Mouse (Mus musculus): ENCODE results near the gene Dpm2. TPM values are rescaled to one million over a fixed set of nuclear protein-coding genes. Genes with fewer than 3 reads are reported as not detected.
A peak's percentile ranks its signal among the peaks of the same experiment; 100 is the strongest.

Gene Dpm2
- polyA plus RNA-seq, 1 experiment from 2014 or later = 120 TPM

DNA sequence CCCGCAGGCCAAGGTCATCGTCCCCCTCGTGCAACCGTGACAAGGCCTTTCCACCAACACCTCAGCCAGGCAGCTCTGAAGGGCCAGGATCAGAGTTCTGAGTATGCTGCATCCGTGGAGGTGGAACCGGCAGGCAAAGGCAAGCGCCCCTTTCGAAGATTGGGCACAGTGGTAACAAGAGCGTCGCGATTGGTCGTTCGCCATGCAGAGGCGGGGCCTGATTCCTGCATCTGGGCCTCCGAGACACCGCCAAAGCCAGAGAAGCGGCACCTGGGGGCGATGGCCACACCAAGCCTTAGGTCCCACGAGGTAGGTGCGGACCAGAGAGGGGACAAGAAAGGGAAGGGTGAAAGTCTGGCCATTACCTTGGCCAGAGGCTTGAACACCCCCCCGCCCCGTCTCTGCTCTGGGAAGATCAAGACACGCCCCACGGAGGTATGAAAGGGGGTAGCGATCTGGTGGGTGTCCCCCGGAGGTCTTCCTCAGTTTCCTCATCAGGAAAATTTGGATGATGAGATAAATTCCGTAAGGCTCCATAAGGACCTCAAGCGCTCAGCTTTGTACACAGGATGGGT lies 5.0 kb downstream of the Dpm2 start, which contains the start of gene 9430097D07Rik:
9430097D07Rik (minus strand) TSS at position 99 of the 575 bp plus-strand sequence.
- Histone ChIP-seq H3K4me2 (replicated peaks; ENCODE audit: low read depth) (peak within 1 kb of the TSS; percentile 53), H3K9ac (ENCODE audit: low read depth, low read length) (no peak within 1 kb of the TSS), H3K4me1 (replicated peaks; ENCODE audit: control insufficient read depth, insufficient read depth, low read length) (no peaks in the 10 kb centered on the region), H3K36me3 (ENCODE audit: control insufficient read depth, insufficient read depth) (peaks cover 15% of the 10 kb centered on the region), H3K4me3 (ENCODE audit: low read depth, low read length) (peak within 1 kb of the TSS; percentile 9), H3K9me3 (ENCODE audit: control insufficient read depth) (no peaks in the 10 kb centered on the region), H3K27ac (ENCODE audit: low read depth, low read length) (no peak within 1 kb of the TSS), H3K27me3 (replicated peaks; ENCODE audit: control insufficient read depth, insufficient read depth, low read length) (peaks cover 7% of the 10 kb centered on the region; the same call in 1 of the 2 replicates)
- 13% methylated on average over 28 of the region's 28 CpGs for WGBS
- TF ChIP-seq CTCF (IDR thresholded peaks at IDR 0.05; ENCODE audit: low read depth) = no peak
- ATAC-seq = no peak

DNA sequence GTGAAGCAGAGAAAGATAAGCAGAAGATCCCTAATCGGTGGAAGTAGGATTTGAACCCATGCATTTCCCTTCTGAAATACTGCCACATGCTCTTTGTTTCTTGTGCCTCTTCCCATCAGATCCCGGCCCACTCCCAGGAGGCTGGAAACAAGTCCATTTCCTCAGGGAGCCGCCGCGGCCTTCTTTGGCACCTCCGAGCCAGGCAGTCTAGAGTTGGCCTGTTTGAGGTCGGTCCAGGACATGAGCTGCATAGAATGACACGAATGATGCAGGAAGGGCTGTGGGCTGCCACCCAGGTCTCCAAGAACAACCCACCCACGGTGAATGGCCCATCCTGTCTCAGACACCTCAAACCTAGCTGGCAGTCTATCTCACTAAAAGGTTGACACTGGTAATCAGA lies 5.9 kb downstream of the Dpm2 start:
- Histone ChIP-seq H3K9me3 (ENCODE audit: control insufficient read depth) (no peaks in the 10 kb centered on the region), H3K9ac (ENCODE audit: low read depth, low read length) (no peak overlapping the region), H3K4me1 (replicated peaks; ENCODE audit: control insufficient read depth, insufficient read depth, low read length) (no peaks in the 10 kb centered on the region), H3K27me3 (replicated peaks; ENCODE audit: control insufficient read depth, insufficient read depth, low read length) (peaks cover 7% of the 10 kb centered on the region; the same call in 1 of the 2 replicates), H3K27ac (ENCODE audit: low read depth, low read length) (no peak overlapping the region), H3K36me3 (ENCODE audit: control insufficient read depth, insufficient read depth) (peaks cover 15% of the 10 kb centered on the region), H3K4me2 (replicated peaks; ENCODE audit: low read depth) (no peak overlapping the region), H3K4me3 (ENCODE audit: low read depth, low read length) (no peak overlapping the region)
- no peak for TF ChIP-seq CTCF (IDR thresholded peaks at IDR 0.05; ENCODE audit: low read depth)
- ATAC-seq = no peak
- WGBS = 89% methylated on average over 9 of the region's 9 CpGs

DNA sequence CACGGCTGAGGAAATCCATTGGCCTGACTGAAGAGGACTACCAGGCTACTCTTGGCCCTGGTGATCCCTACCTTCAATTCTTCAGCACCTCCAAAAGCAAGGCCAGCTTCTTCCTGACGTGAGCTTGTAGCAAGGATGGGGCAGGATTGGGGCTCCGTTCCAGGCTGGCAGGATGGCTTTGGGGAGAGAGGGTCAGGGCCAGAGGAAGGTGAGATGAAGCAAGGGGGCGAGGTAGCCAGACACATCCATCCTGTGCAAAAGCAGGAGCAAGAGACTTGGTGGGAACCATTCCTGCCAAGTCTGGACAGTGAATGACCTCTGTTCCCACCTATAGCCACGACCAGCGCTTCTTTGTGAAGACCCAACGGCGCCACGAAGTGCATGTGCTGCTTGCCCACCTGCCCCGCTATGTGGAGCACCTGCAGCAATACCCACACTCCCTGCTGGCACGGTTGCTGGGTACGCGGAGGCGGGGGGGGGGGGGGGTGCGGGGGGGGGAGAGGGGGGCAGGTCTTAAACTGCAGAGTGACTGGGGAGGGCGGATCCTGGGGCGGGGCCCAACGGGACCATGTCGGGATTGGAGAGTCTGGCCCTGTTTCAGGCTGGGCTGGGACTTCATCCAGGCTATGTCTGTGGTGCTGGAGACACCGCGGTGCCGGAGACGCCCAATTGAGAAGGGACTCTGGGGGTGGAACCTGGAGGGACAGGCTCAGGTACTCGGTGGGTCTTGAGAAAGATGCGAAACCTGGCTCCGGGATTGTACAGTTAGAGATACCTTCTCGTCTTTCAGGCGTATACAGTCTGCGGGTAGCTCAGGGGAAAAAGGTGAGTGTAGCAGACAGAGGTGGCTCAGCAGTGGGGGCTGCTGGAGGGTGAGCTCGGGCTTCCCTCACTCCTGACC lies 7.7 kb downstream of the Dpm2 start:
- 38% methylated on average over 26 of the region's 30 CpGs for WGBS
- Histone ChIP-seq H3K4me2 (replicated peaks; ENCODE audit: low read depth) (no peak overlapping the region), H3K9me3 (ENCODE audit: control insufficient read depth) (no peaks in the 10 kb centered on the region), H3K27me3 (replicated peaks; ENCODE audit: control insufficient read depth, insufficient read depth, low read length) (peaks cover 12% of the 10 kb centered on the region; the same call in 1 of the 2 replicates), H3K4me1 (replicated peaks; ENCODE audit: control insufficient read depth, insufficient read depth, low read length) (peaks cover 2% of the 10 kb centered on the region; the same call in 1 of the 2 replicates), H3K27ac (ENCODE audit: low read depth, low read length) (no peak overlapping the region), H3K4me3 (ENCODE audit: low read depth, low read length) (no peak overlapping the region), H3K36me3 (ENCODE audit: control insufficient read depth, insufficient read depth) (peaks cover 1% of the 10 kb centered on the region; the same call in 1 of the 2 replicates), H3K9ac (ENCODE audit: low read depth, low read length) (no peak overlapping the region)
- no peak for TF ChIP-seq CTCF (IDR thresholded peaks at IDR 0.05; ENCODE audit: low read depth)
- ATAC-seq = no peak

DNA sequence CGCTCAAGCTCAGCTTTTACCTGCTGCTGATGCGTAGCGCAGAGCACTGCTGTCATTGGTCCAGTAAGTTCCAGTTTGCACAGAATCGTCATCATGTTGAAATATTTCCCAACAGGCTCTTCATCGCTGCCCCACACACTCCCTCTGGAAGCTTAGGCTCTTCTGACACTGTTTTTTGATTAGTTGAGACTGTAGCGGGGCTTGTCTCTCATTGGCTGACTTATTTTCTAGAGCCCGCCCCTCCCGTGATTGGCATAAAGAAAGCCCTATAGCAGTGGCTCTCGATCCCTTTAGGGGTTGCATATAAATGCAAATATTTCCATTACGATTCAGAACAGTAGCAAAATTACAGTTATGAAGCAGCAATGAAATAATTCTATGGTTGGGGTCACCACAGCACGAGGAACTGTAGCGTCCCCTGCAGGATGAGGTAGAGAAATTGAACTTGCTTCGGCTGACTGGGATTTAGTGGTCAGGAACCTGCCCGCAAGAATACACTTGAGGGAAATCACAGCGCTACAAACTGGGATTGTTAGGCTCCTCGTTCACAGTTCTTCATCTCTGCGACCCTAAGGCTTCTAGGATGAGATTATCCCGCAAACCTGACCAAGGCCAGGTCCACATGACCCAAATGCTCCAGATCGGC lies 10.9 kb downstream of the Dpm2 start:
- Histone ChIP-seq H3K36me3 (ENCODE audit: control insufficient read depth, insufficient read depth) (no peaks in the 10 kb centered on the region), H3K27ac (ENCODE audit: low read depth, low read length) (no peak overlapping the region), H3K9me3 (ENCODE audit: control insufficient read depth) (no peaks in the 10 kb centered on the region), H3K27me3 (replicated peaks; ENCODE audit: control insufficient read depth, insufficient read depth, low read length) (peaks cover 12% of the 10 kb centered on the region; the same call in 1 of the 2 replicates), H3K4me3 (ENCODE audit: low read depth, low read length) (no peak overlapping the region), H3K9ac (ENCODE audit: low read depth, low read length) (no peak overlapping the region), H3K4me2 (replicated peaks; ENCODE audit: low read depth) (0 out of 2 replicates have a peak overlapping the region, but pooled peaks have one; percentile 9), H3K4me1 (replicated peaks; ENCODE audit: control insufficient read depth, insufficient read depth, low read length) (peaks cover 2% of the 10 kb centered on the region; the same call in 1 of the 2 replicates)
- no peak for ATAC-seq
- 49% methylated on average over 19 of the region's 19 CpGs for WGBS
- TF ChIP-seq CTCF (IDR thresholded peaks at IDR 0.05; ENCODE audit: low read depth) = peak; percentile 30; the same call in 1 of the 2 replicates

DNA sequence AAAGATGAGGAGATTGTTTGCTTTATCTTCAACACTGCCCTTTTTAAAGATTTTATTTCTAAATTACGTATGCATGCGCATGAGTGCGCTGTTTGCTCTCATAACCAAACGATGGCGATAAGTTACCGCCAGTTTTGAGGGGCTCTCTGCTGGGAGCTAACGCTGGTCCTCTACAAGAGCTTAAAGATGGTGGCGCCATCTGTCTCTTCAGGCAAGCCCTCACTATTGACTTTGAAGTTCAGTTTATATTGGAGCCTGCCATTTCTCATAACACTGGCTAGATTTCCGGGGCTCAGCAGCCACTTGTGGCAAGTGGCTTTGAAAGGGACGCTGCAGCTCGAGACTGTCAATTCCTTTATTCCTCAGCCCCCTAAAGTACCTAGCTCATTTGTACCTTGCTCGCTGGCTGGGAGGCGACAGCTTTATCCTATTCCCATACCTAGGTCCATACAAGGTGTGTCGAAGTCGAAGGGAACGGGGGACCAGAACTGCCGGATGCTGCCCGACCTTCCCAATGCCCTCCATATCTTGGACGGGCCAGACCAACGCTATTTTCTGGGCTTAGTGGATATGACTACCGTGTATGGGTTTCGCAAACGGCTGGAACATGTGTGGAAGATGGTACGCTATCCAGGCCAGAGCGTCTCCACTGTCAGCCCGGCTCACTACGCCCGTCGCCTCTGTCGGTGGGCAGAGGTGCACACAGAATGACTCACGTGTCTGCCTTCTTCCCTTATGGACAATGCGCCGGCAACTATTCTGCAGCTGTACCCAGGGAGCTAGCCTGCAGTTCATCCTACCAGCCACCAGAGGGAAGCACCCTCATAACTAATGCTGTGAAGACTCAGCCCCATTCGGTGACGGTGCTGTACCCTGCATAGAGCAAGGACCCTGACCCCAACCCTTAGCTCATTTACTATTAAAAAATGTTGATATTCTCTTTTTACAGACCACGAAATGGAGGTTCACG lies 12.5 kb downstream of the Dpm2 start:
- H3K27me3 ChIP-seq (replicated peaks; ENCODE audit: control insufficient read depth, insufficient read depth, low read length) = peaks cover 12% of the 10 kb centered on the region; the same call in 1 of the 2 replicates
- 0 out of 2 replicates have a peak overlapping the region, but pooled peaks have one; percentile 11 for H3K9ac ChIP-seq (ENCODE audit: low read depth, low read length)
- no peak overlapping the region for H3K27ac ChIP-seq (ENCODE audit: low read depth, low read length)
- peak; percentile 94 for TF ChIP-seq CTCF (IDR thresholded peaks at IDR 0.05; ENCODE audit: low read depth)
- no peaks in the 10 kb centered on the region for H3K36me3 ChIP-seq (ENCODE audit: control insufficient read depth, insufficient read depth)
- 13% methylated on average over 37 of the region's 37 CpGs for WGBS
- ATAC-seq = peak; percentile 64
- peaks cover 2% of the 10 kb centered on the region; the same call in 1 of the 2 replicates for H3K4me1 ChIP-seq (replicated peaks; ENCODE audit: control insufficient read depth, insufficient read depth, low read length)
- peak overlapping the region; percentile 16; the same call in 1 of the 2 replicates for H3K4me3 ChIP-seq (ENCODE audit: low read depth, low read length)
- no peaks in the 10 kb centered on the region for H3K9me3 ChIP-seq (ENCODE audit: control insufficient read depth)
- H3K4me2 ChIP-seq (replicated peaks; ENCODE audit: low read depth) = peak overlapping the region; percentile 59

Measured in intestine, postnatal 0 days (tissue).